Mouse (Mus musculus): ENCODE results near the gene Srsy. TPM values are rescaled to one million over a fixed set of nuclear protein-coding genes. Genes with fewer than 3 reads are reported as not detected.

Gene Srsy
- not detected for polyA plus RNA-seq (2014; fragmentation: Illumina TruSeq; extraction: RNeasy Lipid Tissue Mini Kit (QIAGEN cat#74804); ENCODE audit: low read depth, low replicate concordance)

DNA sequence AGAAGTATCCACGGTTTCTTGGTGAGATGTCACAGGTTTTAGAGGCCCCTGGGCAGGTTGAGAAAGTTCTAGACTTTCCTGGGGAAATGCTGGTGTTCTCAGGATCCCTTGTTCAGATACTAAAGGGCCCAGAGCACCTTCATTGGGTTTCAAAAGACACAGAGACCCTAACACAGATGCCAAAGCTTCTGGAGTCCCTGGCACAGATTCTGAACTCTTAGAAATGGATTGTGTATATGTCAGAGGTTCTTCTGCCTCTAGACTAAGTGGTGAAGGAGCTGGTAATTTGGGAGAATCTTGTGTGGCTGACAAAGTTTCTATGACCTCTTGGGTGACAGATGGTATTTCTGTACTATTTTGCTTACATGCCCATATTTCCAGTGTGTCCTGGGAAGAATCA, at the start of gene Srsy:
Gene Srsy, minus strand, starts transcription at position 101 of the 400 bp plus-strand sequence.

Other genes starting within 250 kb of the Srsy start
- not detected for gene Gm21904, start 91.1 kb downstream of the Srsy start, polyA plus RNA-seq (2014; fragmentation: Illumina TruSeq; extraction: RNeasy Lipid Tissue Mini Kit (QIAGEN cat#74804); ENCODE audit: low read depth, low replicate concordance)
- not detected for gene Gm20772, start 62.6 kb downstream of the Srsy start, polyA plus RNA-seq (2014; fragmentation: Illumina TruSeq; extraction: RNeasy Lipid Tissue Mini Kit (QIAGEN cat#74804); ENCODE audit: low read depth, low replicate concordance)
- gene Gm20831, start 62.6 kb downstream of the Srsy start, polyA plus RNA-seq (2014; fragmentation: Illumina TruSeq; extraction: RNeasy Lipid Tissue Mini Kit (QIAGEN cat#74804); ENCODE audit: low read depth, low replicate concordance) = not detected
- gene Gm21764, start 124.5 kb upstream of the Srsy start, polyA plus RNA-seq (2014; fragmentation: Illumina TruSeq; extraction: RNeasy Lipid Tissue Mini Kit (QIAGEN cat#74804); ENCODE audit: low read depth, low replicate concordance) = not detected
- not detected for gene Ssty1, start 151.8 kb upstream of the Srsy start, polyA plus RNA-seq (2014; fragmentation: Illumina TruSeq; extraction: RNeasy Lipid Tissue Mini Kit (QIAGEN cat#74804); ENCODE audit: low read depth, low replicate concordance)

All from sigmoid colon, adult 10 weeks (tissue).